Mouse (Mus musculus): Measurements from ENCODE around the gene Map4k2.

Gene Map4k2

DNA sequence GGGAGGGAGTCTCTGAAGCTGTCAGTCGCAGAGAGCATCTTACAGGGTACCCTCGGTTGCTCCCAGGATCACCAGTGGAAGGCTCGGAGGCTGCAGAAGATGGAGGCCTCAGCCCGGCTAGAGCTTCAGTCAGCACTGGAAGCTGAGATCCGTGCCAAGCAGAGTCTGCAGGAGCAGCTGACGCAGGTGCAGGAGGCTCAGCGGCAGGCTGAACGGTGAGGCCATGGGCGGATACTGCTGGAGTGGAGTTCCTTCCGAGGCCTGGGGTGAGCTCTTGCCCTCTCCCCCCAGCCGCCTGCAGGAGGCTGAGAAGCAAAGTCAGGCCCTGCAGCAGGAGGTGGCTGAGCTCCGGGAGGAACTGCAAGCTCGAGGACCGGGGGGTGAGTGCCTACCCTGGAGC is 25.4 kb upstream of the Map4k2 start:
- DNase-seq (ENCODE audit: low read depth, low spot score), result no peak

DNA sequence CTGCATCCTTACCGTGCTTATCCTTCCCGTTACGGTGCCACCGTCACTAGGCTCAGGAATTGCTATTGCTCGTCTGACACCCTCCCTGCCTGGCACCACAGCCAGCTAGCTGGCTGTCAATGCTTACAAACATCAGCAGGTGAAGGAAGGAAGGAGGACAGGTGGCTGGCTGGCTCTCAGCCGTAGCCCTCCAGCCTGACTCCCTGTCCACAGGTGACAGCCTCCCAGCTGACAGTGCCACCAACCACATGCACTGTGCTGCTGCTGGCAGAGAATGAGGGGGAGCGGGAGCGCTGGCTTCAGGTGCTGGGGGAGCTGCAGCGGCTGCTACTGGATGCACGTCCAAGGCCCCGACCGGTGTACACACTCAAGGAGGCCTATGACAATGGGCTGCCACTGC is 22.8 kb upstream of the Map4k2 start:
- DNase-seq (ENCODE audit: low read depth, low spot score), result no peak

DNA sequence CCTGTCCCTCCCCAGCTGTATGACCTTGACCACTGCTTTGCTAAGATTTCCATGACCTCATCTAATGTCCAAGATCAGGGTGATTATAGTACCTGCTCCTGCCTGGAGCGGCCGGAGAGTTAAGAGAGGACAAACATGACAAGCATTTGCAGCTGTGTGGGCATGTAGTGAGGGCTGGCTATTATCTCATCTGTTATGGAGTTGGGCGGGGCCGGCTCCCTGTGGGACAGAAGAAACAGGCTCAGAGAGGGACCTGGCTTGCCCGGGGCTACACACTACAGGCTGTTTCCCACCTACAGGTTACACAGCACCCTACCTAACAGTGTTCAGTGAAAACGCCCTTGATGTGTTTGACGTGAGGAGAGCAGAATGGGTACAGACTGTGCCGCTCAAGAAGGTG is 19.6 kb upstream of the Map4k2 start:
- DNase-seq (ENCODE audit: low read depth, low spot score), result peak; percentile 55

DNA sequence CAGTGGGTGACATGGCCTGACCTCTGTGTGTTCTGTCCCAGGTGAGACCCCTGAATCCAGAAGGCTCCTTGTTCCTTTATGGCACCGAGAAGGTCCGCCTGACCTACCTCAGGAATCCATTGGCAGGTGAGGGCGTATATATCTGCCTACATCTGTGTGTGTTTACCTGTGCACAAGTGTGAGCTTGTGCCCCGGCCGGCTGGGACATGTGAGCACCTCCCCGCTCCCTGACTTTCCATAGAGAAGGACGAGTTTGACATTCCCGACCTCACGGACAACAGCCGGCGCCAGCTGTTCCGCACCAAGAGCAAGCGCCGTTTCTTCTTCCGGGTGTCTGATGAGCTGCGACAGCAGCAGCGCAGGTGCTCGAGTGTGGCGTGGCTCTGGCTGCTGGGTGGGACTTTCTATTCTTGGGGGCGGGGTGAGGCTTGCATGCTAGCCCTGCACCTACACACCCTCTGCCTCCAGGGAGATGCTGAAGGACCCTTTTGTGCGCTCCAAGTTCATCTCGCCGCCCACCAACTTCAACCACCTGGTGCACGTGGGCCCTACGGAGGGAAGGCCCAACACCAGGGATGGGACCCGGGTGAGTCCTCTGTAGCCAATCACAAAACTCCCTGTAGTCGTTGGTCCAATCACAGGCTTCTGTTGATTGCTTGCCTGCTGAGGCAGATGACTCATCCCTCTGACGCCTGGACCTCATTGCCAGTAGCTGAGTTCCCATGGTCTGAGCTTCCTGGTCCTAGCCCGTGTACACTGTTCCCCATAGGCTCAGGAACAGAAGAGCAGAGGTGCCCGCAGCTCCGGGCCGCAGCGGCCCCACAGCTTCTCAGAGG is 18.9 kb upstream of the Map4k2 start:
- DNase-seq (ENCODE audit: low read depth, low spot score), result peak; percentile 93

DNA sequence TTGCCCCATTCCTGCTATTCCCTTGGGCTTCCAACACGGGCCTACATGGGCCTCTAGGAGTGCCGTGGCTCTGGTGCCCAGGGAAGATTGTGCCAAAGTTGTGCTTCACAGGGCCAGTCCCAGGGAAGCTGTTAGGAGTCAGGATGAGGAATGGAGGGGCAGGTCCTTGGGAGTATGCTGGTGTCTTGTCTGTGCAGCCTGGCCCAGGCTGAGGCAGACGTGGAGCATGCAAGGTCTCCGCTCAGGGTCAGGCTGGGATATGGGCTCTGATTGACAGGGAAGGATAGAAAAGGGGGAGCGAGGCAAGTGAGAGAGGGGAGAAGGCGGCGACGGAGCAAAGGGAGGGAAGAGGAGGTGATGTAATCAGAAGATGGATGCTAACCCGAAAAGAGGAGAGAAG is 16.2 kb upstream of the Map4k2 start:
- DNase-seq (ENCODE audit: low read depth, low spot score), result no peak

DNA sequence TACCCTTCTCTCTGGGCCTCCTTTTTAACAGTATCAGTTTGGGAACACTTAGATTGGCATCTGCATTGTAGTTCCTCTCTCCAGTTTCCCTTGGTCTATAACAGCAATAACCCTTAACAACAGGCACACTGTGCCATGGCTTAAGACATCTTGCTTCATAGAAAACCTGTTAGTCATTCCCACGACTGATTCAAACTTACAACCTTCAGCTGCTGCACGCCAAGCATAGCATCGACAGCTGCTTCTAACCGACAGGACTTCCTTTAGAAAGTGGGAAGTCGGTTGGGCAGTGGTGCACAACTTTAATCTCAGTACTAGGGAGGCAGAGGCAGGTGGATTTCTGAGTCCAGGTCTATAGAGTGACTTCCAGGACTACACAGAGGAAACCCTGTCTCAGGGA is 9.8 kb upstream of the Map4k2 start:
- no peak for DNase-seq (ENCODE audit: low read depth, low spot score)

DNA sequence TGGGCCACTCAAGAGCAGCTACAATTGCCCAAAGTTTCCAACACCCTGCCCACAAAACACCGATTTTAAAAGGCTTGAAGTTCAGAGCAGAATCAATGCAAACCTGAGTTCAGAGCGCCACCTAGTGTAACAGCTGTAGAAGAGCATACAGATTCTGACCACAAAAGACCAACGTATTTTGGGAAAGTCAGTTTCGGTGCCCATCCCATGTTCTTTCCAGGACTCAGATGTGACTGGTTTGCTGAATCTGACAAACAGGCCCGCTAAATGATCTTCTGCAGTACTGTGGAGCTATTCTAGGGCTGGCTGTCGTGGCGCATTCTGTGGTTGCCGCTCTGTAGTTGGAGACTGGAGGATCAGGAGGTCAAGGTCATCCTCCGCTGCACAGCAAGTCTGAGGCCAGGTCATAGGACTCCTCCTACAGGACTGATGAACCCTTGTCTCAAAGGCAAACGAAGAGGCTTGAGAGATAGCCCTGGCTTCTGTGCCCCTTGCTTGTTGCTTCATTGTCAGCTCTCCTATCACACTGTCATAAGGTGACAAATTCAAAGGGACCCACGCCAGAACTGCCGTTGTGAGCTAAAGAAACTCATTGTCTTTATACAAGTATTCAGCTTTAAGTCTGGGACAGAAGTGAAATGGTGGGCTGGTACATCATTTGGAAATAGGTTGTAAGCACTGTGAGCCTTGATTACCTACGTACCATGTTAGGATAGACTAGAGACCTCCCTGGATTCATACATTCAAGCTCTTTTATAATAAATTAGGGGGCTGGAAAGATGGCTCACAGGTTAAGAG is 9.0 kb upstream of the Map4k2 start:
- DNase-seq (ENCODE audit: low read depth, low spot score), result peak; percentile 77

DNA sequence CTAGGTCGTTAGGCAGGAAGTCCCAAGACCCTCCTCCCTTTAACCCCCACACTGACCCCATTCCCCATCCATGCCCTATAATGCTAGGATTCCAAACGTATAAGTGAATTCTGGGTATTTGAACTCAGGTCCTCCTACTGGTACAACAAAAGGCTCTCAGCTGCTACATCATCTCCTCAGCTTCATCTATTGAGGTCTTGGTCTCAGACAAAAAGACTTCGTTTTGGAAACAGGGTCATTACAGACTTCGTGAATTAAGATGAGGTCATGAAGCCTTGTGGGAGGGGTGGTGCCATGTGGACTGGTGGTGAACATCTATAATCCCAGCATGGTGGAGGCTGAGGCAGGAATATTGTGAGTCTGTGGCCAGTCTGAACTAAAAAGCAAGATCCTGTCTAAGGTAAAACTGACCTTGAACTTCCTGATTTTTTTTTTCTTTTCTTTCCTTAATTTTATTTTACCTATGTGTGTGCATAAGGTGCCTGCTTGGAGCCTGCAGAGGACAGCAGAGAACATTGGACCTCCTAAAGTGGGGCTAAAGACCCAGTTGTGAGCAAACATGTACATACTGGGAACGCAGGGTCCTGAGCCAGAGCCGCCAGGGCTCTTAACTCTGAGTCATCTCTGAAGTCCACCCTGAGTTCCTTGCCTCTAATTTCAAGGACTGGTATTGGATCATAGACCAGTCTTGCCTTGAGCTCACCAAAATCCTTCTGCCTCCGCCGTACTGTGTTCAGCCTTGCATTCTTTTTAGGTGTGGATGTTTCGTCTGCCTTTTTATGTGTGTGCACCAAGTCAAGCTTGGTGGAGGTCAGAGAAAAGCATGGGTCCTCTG is 7.0 kb upstream of the Map4k2 start:
- DNase-seq (ENCODE audit: low read depth, low spot score), result no peak

DNA sequence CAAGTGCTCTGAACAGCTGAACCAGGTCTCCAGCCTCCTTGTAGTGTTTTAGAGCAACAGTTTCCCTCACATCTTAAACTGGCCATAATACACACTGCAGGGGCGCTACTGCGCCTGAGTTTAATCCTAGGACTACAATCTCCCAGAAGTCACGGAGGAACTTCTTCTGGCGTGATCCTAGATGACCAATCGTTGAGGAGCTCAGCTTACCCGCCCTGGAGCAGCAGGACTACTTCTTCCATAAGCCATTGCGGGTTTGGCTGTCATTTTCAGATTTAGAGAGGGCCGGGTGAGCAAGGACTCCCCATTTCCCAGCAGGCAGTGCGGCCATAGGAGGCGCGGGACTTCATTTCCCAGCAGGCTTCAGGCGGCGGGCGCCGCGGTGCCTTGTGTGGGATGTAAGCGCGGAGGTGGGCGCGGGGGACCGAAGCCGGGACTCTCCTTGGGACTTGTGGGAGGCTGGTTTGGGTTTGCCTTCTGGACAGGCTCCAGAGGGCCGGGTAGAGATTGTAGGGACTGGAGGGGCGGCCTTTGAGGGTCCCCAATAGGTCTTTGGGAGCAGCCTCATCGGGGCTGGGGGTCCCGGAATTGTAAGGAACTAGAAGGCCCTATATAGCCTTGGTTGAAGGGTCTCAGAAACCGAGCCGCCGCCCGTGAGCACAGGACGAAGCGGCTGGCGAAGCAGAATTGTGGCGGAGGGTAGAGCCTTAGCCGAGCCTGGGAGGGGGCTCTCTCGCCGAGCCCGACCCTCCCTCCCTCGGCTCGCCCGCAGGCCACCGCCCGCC is 6.1 kb upstream of the Map4k2 start, which contains the start of gene Men1:
Gene Men1 (plus strand): TSS at position 307 of the 785 bp plus-strand sequence.
- peak; percentile 98 for DNase-seq (ENCODE audit: low read depth, low spot score)

DNA sequence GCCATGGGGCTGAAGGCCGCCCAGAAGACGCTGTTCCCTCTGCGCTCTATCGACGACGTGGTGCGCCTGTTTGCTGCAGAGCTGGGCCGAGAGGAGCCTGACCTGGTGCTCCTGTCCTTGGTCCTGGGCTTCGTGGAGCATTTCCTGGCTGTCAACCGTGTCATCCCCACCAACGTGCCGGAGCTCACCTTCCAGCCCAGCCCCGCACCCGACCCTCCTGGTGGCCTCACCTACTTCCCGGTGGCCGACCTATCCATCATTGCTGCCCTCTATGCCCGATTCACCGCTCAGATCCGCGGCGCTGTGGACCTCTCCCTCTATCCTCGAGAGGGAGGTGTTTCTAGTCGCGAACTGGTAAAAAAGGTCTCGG is 5.5 kb upstream of the Map4k2 start:
- DNase-seq (ENCODE audit: low read depth, low spot score), result peak; percentile 35

DNA sequence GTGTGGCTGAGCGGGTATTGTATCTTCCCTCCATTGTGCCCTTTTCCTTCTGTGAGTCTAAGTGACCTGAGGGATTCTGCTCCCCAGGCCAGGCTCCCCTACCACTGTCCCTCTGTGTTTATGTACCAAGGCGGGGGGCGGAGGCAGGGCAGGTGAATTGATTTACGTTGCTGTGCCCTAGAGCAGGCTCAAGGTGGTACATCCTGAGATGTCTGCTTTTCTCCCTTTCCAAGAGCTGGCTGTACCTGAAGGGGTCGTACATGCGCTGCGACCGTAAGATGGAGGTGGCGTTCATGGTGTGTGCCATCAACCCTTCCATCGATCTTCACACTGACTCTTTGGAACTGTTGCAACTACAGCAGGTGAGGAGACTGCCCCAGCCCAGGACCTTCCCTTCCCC is 4.0 kb upstream of the Map4k2 start:
- DNase-seq (ENCODE audit: low read depth, low spot score), result no peak

DNA sequence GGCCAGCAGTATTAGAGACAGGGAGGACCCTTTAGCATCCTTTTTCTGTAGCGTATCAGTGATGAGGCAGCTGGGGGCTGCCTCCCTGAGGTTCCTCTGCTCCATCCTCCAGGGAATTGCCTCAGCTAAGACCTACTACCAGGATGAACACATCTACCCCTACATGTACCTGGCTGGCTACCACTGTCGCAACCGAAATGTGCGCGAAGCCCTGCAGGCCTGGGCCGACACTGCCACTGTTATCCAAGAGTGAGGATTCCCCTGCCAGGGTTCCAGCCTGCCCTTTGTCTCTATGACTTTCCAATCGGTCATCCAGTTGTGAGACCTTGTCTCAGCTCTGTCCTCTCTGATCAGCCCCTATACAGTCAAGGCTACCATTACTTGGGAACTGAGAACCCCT is 2.8 kb upstream of the Map4k2 start:
- DNase-seq (ENCODE audit: low read depth, low spot score), result no peak

DNA sequence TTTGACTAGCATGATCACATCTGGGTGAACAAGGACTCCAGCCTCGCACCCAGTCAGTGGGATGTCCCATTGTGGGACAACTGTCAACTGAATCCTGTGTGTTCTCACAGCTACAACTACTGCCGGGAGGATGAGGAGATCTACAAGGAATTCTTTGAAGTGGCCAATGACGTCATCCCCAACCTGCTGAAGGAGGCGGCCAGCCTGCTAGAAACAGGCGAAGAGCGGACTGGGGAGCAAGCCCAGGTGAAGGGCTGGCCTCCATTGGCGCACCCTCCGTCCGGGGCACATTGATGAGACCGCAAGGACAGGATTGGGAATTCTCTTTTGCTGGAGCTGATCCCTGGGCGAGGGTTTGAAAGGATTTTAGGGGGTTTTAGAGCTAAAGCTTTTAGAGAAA is 2.2 kb upstream of the Map4k2 start:
- DNase-seq (ENCODE audit: low read depth, low spot score), result no peak

DNA sequence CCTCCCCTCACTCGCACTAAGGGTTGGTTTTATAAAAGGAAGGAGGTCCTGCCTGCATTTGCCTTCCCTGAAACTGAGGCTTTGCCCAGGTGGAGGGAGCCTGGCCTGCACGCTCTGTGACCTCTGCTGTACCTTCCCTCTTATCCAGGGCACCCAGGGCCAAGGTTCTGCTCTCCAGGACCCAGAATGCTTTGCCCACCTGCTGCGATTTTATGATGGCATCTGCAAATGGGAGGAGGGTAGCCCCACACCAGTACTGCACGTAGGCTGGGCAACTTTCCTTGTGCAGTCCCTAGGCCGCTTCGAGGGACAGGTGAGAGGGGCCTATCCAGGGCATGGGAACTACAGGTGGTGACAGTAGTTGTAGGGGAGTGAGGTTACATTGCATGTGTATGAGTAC is 1.7 kb upstream of the Map4k2 start:
- DNase-seq (ENCODE audit: low read depth, low spot score), result no peak

DNA sequence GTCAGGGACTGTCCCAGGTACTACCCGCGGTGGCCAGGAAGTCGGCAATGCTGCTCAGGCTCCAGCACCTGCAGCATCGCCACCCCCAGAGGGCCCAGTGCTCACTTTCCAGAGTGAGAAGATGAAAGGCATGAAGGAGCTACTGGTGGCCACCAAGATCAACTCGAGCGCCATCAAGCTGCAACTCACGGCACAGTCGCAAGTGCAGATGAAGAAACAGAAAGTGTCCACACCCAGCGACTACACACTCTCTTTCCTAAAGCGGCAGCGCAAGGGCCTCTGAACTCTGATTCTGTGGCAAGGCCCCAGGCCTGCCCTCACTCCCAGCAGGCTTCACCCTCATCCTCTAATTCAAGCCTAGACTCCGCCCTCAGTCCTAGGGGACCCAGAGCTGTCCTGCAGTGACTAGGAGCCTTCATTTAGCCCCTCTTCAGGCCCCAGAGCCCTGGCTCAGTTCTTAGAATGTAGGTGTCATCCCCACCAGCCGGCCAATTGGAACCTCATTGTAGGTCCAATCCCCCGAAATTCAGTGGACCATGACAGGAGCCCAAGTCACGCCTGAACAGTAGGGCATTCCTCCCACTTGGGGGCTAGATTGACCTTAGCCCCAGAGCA is 938 bp upstream of the Map4k2 start:
- DNase-seq (ENCODE audit: low read depth, low spot score), result peak; percentile 75

DNA sequence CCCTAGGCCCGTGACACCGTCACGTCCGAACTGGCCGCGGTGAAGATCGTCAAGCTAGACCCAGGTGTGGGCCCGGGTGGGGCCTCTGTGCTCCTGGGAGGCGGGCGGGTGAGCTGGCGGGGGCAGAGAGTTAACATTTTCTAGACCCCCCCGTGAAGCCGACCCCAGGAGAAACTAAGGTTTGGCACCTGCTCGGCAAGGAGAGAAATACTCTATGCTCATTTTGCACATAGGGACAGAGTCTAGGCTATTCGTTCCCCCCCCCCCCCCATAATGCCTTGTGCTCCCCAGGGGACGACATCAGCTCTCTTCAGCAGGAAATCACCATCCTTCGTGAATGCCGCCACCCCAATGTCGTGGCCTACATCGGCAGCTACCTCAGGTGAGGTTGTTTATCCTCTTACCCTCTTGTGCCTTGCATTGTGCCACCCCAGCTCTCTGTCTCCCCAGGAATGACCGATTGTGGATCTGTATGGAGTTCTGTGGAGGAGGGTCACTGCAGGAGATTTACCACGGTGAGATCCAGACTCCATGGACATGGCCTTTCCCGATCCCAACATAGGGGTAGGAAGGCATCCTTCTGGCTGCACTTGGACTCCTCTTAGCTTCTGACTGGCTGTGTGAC is 630 bp downstream of the Map4k2 start:
- DNase-seq (ENCODE audit: low read depth, low spot score), result no peak

DNA sequence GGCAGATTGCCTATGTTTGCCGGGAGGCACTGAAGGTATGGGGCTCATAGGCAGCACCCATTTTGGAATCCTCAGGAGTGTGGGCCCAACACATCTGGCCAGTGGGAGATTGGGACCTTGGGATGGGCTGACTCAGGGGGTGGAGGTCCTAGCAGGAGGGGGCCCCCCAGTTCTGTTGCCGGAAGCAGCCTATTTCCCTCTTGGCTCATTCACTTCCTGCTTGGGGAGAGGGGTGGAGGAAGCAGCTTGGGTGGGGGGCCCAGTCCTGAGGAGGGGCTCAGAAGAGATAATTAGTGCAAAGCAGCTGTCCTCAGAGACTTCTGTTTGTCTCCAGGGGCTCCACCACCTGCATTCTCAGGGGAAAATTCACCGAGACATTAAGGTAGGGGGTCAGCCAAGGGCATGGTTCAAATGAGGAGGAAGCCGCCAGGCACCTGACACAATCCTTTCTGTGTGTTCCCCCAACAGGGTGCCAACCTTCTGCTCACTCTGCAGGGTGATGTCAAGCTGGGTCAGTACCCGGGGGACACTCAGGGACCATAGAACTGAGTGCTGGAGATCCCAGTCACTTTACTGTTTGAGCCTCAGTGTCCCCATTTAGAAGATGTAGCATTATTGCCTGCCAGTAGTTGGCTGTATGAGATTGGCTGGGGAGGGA is 1.5 kb downstream of the Map4k2 start:
- DNase-seq (ENCODE audit: low read depth, low spot score), result no peak

DNA sequence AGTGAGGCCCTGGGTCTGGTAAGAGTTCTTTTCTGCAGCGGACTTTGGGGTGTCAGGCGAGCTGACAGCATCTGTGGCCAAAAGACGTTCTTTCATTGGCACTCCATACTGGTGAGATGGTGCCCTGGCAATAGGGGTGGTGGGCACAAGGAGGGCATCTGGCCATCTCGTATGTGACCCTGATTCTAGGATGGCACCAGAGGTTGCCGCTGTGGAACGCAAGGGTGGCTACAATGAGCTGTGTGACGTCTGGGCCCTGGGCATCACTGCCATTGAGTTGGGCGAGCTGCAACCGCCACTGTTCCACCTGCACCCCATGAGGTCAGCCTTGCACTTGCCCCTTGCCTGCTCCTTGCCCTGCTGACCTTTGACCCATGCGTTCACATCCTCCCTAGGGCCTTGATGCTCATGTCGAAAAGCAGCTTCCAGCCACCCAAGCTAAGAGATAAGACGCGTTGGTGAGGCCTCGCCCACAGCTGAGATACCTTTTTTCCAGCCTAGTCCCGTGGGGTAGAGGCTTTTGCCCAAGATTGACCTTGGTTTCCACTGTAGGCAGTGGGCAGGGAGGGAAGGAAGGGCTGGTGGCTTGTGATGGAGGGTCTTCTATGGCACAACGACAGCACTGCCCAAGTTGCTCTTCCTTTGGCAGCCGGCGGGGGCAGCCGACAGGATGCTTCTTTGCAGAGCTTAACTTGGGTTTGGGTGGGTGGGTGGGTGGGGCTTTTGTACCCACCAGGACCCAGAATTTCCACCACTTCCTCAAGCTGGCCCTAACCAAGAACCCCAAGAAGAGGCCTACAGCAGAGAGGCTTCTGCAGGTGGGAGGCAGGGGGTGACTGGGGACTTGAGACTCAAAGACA is 2.4 kb downstream of the Map4k2 start:
- DNase-seq (ENCODE audit: low read depth, low spot score), result no peak

DNA sequence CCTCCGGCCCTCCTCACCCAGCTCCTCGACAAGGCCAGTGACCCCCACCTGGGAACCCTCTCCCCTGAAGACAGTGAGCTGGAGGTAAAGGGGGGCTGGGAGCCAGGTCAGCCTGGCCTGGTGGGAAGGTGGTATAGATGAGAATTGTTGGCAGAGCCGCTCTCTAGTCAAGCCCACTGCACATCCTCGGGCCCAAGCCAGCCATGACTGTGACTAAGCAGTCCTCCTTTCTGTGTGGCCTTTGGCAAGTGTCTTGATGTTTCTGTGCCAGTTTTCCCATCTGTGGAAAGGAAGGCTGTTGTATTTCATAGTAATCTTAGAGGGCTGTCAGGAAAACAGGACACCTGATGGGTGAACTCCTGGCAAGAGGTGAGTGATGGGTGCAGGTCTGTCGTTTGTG is 3.1 kb downstream of the Map4k2 start:
- DNase-seq (ENCODE audit: low read depth, low spot score), result no peak

Data from ZHBTc4 (cell line).